Mouse (Mus musculus) left cerebral cortex, postnatal 36 days (tissue): Measurements from ENCODE around the gene Spata17. TPM values are rescaled to one million over a fixed set of nuclear protein-coding genes. Genes with fewer than 3 reads are reported as not detected.

ENCODE experiments used
- DNase-seq, 2 experiments: peaks; one replicate each; pipeline ENCODE4 v3.0.0; 2021 to 2022; ENCODE audit warnings: low spot score in 2 of 2, mixed read lengths in 1 of 2
- intact Hi-C: fragments of 180-260 bp; cut with DNase I; formaldehyde crosslinking; loops from one replicate; pipeline ENCODE4 v1.15.1; 2025
- total RNA-seq, 2 experiments: library from RNA; stranded (reverse); gene quantifications; 2 replicates each; pipeline ENCODE4 v1.2.3; 2021

Spata17 gene
- total RNA-seq, 2 experiments from 2014 or later, result 0.64 TPM; not detected in 1

DNA sequence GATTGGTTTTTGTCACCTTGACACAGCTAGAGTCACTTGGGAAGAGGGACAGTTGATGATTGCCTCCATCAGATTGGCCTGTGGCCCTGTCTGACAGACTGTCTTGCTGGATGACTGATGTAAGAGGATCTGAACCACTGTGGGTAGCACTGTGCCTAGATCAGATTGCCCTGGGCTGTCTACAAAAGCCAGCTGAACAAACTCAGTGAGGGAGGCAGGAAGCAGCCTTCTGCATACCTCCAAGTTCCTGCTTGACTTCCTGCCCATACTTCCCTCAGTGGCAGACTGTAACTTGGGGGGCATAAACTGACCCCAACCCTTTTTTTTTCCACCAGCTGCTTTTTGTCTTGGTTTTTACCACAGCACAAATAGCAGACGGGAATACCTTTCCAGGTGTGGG, 199.6 kb downstream of the Spata17 start:
- intact Hi-C loops, result no loop called here
- DNase-seq, result no peak

DNA sequence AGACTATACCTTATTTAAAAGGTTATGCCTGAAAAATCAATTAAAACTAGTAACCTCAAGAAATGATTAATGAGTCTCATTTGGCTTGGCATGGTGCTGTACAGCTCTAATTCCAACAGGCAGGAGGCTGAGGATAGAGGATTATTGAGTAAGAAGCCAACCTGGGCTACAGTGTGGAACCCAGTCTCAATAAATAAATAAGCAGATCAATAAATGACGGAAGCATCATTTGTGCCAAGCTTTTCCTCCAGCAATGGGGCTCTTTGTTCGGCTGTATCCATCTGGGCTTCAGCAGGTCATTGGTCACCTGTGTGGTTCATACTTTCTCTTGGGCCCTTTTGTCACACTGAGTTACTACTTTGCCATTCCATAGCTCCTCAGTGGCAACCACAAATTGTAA, 201.1 kb downstream of the Spata17 start:
- no peak for DNase-seq
- intact Hi-C loops, result no loop called here

DNA sequence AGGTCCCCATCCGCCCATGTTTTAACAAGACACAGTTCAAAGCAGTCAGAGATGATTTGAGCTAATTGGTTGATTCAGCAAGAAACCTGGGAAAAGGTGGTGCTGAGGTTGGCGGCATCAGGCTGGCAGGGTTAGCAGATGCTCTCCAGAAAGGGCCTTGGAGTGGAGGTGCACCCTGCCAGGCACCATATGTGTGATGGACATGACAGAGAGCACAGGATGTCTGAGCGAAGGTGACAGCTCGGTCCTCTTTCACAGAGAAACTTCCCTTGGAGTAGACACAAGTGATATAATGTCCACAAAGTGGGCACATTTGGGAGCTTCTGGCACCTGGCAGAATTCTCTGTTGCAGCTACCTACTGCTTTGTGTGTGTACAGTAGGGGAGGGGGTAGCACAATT, 203.7 kb downstream of the Spata17 start:
- DNase-seq, result no peak
- intact Hi-C loops, result no loop called here

DNA sequence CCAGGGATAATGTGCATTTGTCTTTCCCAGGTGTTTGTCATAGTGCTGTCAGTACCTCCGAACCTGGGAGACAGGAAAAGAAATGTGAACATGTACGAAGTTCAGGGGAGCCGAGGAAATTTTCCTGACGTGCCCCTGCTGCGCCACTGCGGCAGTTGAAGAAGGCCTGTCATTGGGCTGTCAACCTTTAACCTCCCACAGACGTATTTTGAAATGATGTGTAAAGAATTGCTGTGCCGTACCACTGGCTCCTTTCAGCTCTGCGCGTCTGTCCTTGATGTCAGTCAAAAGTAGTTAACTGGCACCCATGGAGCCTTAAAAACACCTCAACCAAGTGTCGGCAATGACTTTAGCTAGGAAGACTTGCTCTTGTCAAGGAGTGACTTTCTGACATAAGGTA, 205.2 kb downstream of the Spata17 start:
- intact Hi-C loops, result no loop called here
- DNase-seq, result no peak

DNA sequence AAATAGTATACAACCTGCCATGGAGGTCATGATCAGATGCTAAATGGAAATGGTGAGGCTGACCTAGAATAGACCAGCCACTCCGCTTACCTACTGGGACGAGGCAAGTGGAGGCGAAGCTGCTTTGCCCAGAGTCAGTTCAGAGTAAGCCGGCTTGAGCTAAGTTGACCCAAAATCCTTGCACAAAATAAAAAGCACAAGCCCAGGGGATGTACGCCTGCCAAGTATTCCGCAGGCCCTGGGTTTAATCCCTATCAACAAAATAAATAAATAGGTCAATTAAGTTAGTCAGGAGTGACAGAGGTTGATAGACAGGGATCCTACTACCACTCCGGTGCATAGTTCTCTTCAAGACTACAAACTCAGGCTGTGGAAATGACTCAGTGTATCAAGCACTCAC, 207.0 kb downstream of the Spata17 start:
- intact Hi-C loops, result no loop called here
- no peak for DNase-seq

DNA sequence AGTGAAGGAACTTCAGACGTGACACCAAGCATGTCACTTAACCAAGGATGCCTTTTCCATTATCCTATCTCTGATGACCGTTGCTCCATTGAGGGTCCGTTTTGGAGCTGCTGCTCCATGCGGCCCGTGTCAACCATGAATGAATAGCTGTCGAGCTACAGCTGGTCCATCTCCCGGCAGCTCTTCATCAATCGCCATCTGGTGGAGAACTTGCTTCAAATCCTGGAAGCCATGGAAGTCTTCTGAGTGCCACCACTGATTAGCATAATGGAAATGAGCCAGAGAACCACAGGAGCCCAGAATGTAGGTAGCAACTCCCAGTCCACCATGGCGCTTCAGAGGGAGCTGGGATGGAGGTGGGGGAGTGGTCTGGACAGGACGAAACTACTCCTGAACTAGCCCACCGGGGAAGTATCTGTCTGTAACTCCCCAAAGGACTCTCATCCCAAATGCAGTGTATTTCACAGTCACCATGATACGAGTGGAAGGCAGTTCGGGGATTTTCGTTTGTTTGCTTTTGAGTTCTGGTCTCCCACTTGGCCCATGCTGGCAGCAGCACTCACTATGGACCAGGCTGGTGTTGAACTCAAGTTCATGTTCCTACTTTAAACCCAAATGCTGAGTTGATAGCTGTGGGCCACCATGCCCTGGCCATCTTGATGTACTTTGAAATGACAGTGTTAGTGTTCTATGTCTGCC, 208.9 kb downstream of the Spata17 start:
- intact Hi-C loops, result no loop called here
- DNase-seq, result no peak

DNA sequence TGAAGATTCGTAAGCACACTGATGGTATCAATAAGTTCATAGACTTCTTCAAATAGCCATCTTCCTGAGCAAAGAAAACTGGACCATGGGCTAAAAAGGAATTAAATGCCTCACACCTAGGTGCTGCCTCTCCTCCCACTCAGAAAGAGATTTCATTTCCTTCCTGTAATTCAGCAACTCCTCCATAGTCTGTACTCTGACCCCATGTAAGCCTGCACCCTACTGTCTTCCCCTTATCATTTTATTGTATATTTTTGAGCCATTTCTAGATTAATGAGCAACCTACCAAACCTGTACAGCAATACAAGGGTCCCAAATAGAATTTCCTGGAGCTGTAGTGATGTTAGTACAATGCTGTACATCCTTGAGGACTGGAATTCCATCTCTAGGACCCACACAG, 211.0 kb downstream of the Spata17 start:
- intact Hi-C loops, result no loop called here

DNA sequence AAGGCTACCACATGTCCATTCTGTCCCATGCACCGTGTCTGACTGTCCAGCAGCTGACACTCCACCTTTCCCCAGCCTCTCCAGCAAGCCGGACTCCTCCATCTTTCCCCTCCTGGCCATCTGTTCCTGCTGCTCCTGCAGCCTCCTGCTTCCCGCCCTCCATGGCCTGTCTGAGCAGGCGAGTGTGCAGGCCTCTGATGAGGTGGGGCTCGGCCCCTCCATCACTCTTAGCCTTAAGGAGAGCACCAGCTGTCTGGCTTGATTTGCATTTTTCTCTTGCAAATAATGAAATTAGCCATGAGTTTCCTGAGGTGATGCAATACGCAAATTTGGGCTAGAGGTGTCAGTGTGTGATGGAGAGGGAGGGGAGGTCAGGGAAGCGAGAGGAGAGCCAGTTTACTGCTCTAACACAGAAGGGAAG, 211.8 kb downstream of the Spata17 start:
- intact Hi-C loops, result no loop called here
- no peak for DNase-seq

More for the DNA sequence above, 211.0 kb downstream of the Spata17 start:
- no peak for DNase-seq

DNA sequence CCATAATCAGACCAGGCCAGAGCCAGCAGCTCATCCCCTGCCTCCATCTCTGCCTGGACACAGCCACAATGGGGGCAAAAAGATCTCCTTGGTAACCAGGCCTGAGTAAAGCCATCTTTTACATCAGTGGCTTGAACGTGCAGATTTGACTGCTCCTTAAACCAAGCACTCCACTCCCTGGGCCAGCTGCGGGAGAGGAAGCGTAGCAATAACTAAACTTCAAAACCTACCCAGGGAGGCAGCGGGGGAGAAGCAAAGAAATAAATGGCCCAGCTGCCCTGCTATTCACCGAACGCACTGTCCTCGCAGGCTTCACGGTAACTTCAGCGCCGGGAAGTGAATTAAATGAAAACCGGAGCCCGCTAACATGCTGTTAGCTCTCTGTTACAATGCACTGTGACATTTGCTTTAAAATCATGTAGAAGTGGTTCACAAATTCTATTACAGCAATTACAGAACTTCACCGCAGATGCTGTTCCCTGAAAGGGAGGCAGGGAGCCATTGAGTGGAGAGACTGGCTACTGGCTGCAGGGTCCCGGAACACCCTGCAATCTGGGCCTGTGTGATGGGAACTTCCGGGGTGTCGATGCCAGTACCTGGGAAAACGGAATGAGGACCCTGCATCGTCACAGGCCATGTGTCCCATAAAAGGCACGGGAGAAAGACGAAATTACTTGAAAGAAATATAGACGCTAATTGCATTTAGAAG, 217.5 kb downstream of the Spata17 start:
- DNase-seq, result no peak
- intact Hi-C loops, result no loop called here

Other genes starting within 250 kb of the Spata17 start
- not detected for gene D1Pas1, start 248.0 kb downstream of the Spata17 start, total RNA-seq
- 10 to 100 TPM; 21.4 to 24.8 TPM for gene Gpatch2, start within 50 bp of the Spata17 start, total RNA-seq